Mouse (Mus musculus): ENCODE data around the gene Scyl1. TPM values are rescaled to one million over a fixed set of nuclear protein-coding genes. Genes with fewer than 3 reads are reported as not detected.
"Not testable (repeated sequence)": the region's sequence is repeated elsewhere in the genome, so short reads cannot be mapped to it uniquely, and the experiment has no call there.

The Scyl1 gene
- polyA plus RNA-seq, 1 experiment from 2014 or later, result 78.0 TPM

DNA sequence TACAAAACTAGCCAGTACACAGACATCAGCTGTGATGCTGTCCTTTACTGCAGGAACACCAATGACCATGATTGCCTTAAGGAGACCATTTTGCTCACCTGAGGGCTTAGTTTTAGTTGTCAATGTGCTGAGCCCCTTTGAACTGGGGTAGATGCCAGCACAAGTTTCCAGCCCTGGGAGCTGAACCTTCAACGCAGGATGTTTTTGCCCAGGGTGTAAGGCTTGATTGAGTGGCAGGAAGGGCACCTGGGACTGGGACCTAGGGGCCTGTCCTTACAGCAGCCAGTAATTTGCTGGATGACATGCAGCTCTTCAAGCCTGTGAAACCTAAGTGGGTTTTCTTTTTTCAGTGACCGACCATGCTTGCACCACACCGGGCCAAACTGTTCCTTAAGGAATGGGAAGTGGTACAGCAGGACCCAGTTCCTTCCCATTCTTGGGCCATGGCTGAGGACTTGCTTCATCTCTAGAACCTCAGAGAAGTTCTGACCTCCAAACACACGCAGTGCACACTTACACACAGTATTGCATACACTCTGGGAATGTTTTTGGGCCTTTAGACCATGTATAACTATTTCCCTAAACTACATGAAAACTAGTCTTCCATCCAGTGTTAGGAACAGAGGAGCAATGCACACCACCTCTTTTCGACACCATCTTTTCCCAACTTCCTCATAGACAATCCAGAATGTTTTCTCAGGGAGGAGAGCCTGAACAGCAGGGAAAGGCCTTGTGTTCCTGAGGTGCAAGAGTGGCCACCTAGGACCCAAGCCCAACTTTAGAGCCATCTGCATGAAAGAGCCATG lies 23.8 kb upstream of the Scyl1 start:
- H3K27me3 ChIP-seq, result no peaks in the 10 kb centered on the region
- no peak for ATAC-seq (ENCODE audit: insufficient number of reproducible peaks, insufficient read depth, low FRiP score, low TSS enrichment, low read depth)
- peaks cover 33% of the 10 kb centered on the region for H3K4me1 ChIP-seq (replicated peaks)
- no peaks in the 10 kb centered on the region for H3K9me3 ChIP-seq
- no peak overlapping the region for H3K9ac ChIP-seq (replicated peaks)
- 0 out of 2 replicates have a peak overlapping the region, but pooled peaks have one; percentile 16 for H3K4me2 ChIP-seq
- peaks cover 45% of the 10 kb centered on the region for H3K36me3 ChIP-seq
- 51% methylated on average over 5 of the region's 5 CpGs for WGBS
- no peak overlapping the region for H3K4me3 ChIP-seq (replicated peaks)
- peak overlapping the region; percentile 68 for H3K27ac ChIP-seq

DNA sequence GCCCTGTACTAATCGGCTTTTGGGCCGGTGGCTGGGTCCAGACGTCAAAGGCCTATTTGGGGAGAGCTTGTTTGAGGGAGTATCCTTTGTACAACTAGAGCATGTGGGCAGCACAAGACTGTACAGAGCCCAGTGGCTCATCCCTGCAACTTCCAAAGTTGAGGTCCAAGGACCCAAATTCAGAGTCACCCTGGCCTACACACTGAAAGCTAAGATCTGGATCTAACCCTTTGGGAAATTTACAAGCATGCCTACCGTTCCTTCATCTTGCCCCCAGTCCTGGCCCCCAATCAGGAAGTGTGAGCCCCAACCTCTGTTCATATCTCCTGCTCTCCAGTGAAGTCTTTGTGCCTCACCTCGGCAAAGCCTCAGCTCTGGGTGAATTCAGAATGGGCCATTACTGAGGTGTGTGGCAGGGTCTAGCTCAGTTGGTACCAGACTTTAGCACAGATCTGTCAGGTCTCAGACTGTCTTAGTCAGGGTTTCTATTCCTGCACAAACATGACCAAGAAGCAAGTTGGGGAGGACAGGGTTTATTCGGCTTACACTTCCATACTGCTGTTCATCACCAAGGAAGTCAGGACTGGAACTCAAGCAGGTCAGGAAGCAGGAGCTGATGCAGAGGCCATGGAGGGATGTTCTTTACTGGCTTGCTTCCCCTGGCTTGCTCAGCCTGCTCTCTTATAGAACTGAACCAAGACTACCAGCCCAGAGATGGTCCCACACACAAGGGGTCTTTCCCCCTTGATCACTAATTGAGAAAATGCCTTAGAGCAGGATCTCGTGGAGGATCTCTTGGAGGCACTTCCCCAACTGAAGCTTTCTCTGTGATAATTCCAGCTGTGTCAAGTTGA lies 22.9 kb upstream of the Scyl1 start:
- 43% methylated on average over 7 of the region's 7 CpGs for WGBS
- Histone ChIP-seq H3K27ac (peak overlapping the region; percentile 79), H3K36me3 (peaks cover 44% of the 10 kb centered on the region), H3K4me1 (replicated peaks) (peaks cover 33% of the 10 kb centered on the region)
- not testable (repeated sequence) for H3K27me3 ChIP-seq; H3K9me3 ChIP-seq; H3K4me3 ChIP-seq (replicated peaks); H3K9ac ChIP-seq (replicated peaks); H3K4me2 ChIP-seq
- peak; percentile 23 for ATAC-seq (ENCODE audit: insufficient number of reproducible peaks, insufficient read depth, low FRiP score, low TSS enrichment, low read depth)

GRCm38 (mm10) chr19:5793116-5793515 lies 21.9 kb upstream of the Scyl1 start:
- no peak overlapping the region for H3K9ac ChIP-seq (replicated peaks)
- H3K4me3 ChIP-seq (replicated peaks), result no peak overlapping the region
- peaks cover 33% of the 10 kb centered on the region for H3K4me1 ChIP-seq (replicated peaks)
- no peaks in the 10 kb centered on the region for H3K9me3 ChIP-seq
- H3K36me3 ChIP-seq, result peaks cover 36% of the 10 kb centered on the region
- ATAC-seq (ENCODE audit: insufficient number of reproducible peaks, insufficient read depth, low FRiP score, low TSS enrichment, low read depth), result peak; percentile 49
- no peak overlapping the region for H3K4me2 ChIP-seq
- no peak overlapping the region for H3K27ac ChIP-seq
- 4% methylated on average over 2 of the region's 2 CpGs for WGBS
- no peaks in the 10 kb centered on the region for H3K27me3 ChIP-seq

GRCm38 (mm10) chr19:5791329-5791728 lies 20.1 kb upstream of the Scyl1 start:
- Histone ChIP-seq H3K27ac (no peak overlapping the region), H3K4me3 (replicated peaks) (no peak overlapping the region), H3K4me1 (replicated peaks) (peaks cover 26% of the 10 kb centered on the region), H3K4me2 (no peak overlapping the region), H3K9me3 (no peaks in the 10 kb centered on the region), H3K36me3 (peaks cover 18% of the 10 kb centered on the region), H3K27me3 (no peaks in the 10 kb centered on the region), H3K9ac (replicated peaks) (no peak overlapping the region)
- ATAC-seq (ENCODE audit: insufficient number of reproducible peaks, insufficient read depth, low FRiP score, low TSS enrichment, low read depth), result no peak
- WGBS, result 72% methylated on average over 4 of the region's 4 CpGs

GRCm38 (mm10) chr19:5789066-5789465 lies 17.8 kb upstream of the Scyl1 start:
- 66% methylated on average over 5 of the region's 5 CpGs for WGBS
- Histone ChIP-seq H3K36me3 (no peaks in the 10 kb centered on the region), H3K4me2 (no peak overlapping the region), H3K9me3 (no peaks in the 10 kb centered on the region), H3K4me3 (replicated peaks) (no peak overlapping the region), H3K4me1 (replicated peaks) (peaks cover 9% of the 10 kb centered on the region), H3K27ac (no peak overlapping the region), H3K27me3 (no peaks in the 10 kb centered on the region), H3K9ac (replicated peaks) (no peak overlapping the region)
- ATAC-seq (ENCODE audit: insufficient number of reproducible peaks, insufficient read depth, low FRiP score, low TSS enrichment, low read depth), result no peak

DNA sequence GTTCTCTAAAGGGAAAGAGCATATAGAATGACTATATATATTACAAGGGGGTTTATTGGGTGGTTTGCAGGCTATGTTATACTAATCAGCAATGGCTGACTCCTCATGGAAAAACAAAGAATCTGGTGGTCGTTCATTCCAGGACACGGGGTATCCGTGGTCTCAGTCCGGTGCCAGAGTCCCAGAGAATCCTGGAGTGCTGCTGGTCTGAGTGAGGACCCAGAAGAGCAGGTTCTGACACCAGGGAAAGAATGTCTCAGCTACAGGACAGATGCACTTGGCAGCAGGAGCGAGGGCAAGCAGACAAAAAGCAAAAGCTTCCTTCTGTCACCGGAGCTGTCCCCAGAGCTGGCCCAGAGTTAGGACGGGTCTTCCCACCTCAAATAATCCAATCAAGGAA lies 17.4 kb upstream of the Scyl1 start:
- Histone ChIP-seq H3K4me3 (replicated peaks) (no peak overlapping the region), H3K9ac (replicated peaks) (no peak overlapping the region), H3K9me3 (no peaks in the 10 kb centered on the region), H3K36me3 (no peaks in the 10 kb centered on the region), H3K4me1 (replicated peaks) (peaks cover 7% of the 10 kb centered on the region), H3K4me2 (no peak overlapping the region), H3K27me3 (no peaks in the 10 kb centered on the region), H3K27ac (no peak overlapping the region)
- no peak for ATAC-seq (ENCODE audit: insufficient number of reproducible peaks, insufficient read depth, low FRiP score, low TSS enrichment, low read depth)
- 80% methylated on average over 7 of the region's 7 CpGs for WGBS

GRCm38 (mm10) chr19:5787920-5788319 lies 16.7 kb upstream of the Scyl1 start:
- Histone ChIP-seq H3K4me1 (replicated peaks) (peaks cover 7% of the 10 kb centered on the region), H3K36me3 (no peaks in the 10 kb centered on the region), H3K9ac (replicated peaks) (no peak overlapping the region), H3K4me3 (replicated peaks) (no peak overlapping the region), H3K27me3 (no peaks in the 10 kb centered on the region), H3K27ac (no peak overlapping the region), H3K9me3 (no peaks in the 10 kb centered on the region), H3K4me2 (no peak overlapping the region)
- WGBS, result 87% methylated on average over 7 of the region's 7 CpGs
- ATAC-seq (ENCODE audit: insufficient number of reproducible peaks, insufficient read depth, low FRiP score, low TSS enrichment, low read depth), result no peak

GRCm38 (mm10) chr19:5787128-5787635 lies 16.0 kb upstream of the Scyl1 start:
- peak; percentile 74; the same call in 1 of the 2 replicates for ATAC-seq (ENCODE audit: insufficient number of reproducible peaks, insufficient read depth, low FRiP score, low TSS enrichment, low read depth)
- no peak overlapping the region for H3K4me3 ChIP-seq (replicated peaks)
- H3K36me3 ChIP-seq, result no peaks in the 10 kb centered on the region
- H3K9ac ChIP-seq (replicated peaks), result no peak overlapping the region
- no peaks in the 10 kb centered on the region for H3K27me3 ChIP-seq
- no peak overlapping the region for H3K4me2 ChIP-seq
- WGBS, result 9% methylated on average over 8 of the region's 8 CpGs
- no peaks in the 10 kb centered on the region for H3K9me3 ChIP-seq
- peaks cover 7% of the 10 kb centered on the region for H3K4me1 ChIP-seq (replicated peaks)
- peak overlapping the region; percentile 46; the same call in 1 of the 2 replicates for H3K27ac ChIP-seq

- Histone ChIP-seq H3K27ac (0 out of 2 replicates have a peak overlapping the region, but pooled peaks have one; percentile 46), H3K27me3 (no peaks in the 10 kb centered on the region), H3K9ac (replicated peaks) (no peak overlapping the region), H3K4me1 (replicated peaks) (peaks cover 7% of the 10 kb centered on the region), H3K4me2 (no peak overlapping the region), H3K36me3 (no peaks in the 10 kb centered on the region), H3K4me3 (replicated peaks) (no peak overlapping the region), H3K9me3 (no peaks in the 10 kb centered on the region)
- ATAC-seq (ENCODE audit: insufficient number of reproducible peaks, insufficient read depth, low FRiP score, low TSS enrichment, low read depth), result peak; percentile 39
- WGBS, result 9% methylated on average over 12 of the region's 12 CpGs
Observed at GRCm38 (mm10) chr19:5786441-5787114, 15.4 kb upstream of the Scyl1 start.

GRCm38 (mm10) chr19:5784958-5785577 lies 13.8 kb upstream of the Scyl1 start:
- H3K27me3 ChIP-seq, result no peaks in the 10 kb centered on the region
- H3K36me3 ChIP-seq, result no peaks in the 10 kb centered on the region
- WGBS, result 58% methylated on average over 10 of the region's 10 CpGs
- ATAC-seq (ENCODE audit: insufficient number of reproducible peaks, insufficient read depth, low FRiP score, low TSS enrichment, low read depth), result no peak
- H3K9me3 ChIP-seq, result no peaks in the 10 kb centered on the region
- no peak overlapping the region for H3K27ac ChIP-seq
- no peak overlapping the region for H3K4me3 ChIP-seq (replicated peaks)
- H3K4me2 ChIP-seq, result no peak overlapping the region
- peaks cover 7% of the 10 kb centered on the region for H3K4me1 ChIP-seq (replicated peaks)
- 0 out of 2 replicates have a peak overlapping the region, but pooled peaks have one; percentile 14 for H3K9ac ChIP-seq (replicated peaks)

Measured in limb, embryonic 12.5 days (tissue).